Mouse (Mus musculus): ENCODE measurements around the gene Ppp4r4. TPM values are rescaled to one million over a fixed set of nuclear protein-coding genes. Genes with fewer than 3 reads are reported as not detected.
A peak's percentile ranks its signal among the peaks of the same experiment; 100 is the strongest.
"Not testable (repeated sequence)": the region's sequence is repeated elsewhere in the genome, so short reads cannot be mapped to it uniquely, and the experiment has no call there.

Gene Ppp4r4
- total RNA-seq (2021), result 10 to 100 TPM; 44.6 to 50.3 TPM
- long read RNA-seq, transcript Ppp4r4-201 (25 exons, 3,964 nt), result major isoform, 31 of 58 reads
- long read RNA-seq, partial matches to known transcripts, result 9 of 58 reads
- long read RNA-seq, other reads (novel, unspliced or antisense), result 18 of 58 reads

- peak; percentile 97 for DNase-seq (ENCODE audit: low spot score in 2 of 2)
Observed at GRCm38 (mm10) chr12:103532020-103532648, at the start of gene Ppp4r4. Gene Ppp4r4, plus strand, starts transcription at chr12:103532283.

- no peak for DNase-seq (ENCODE audit: low spot score in 2 of 2)
Observed at GRCm38 (mm10) chr12:103482781-103483180, 49.3 kb upstream of the Ppp4r4 start.

- DNase-seq (ENCODE audit: low spot score in 2 of 2), result not testable (repeated sequence)
Observed at GRCm38 (mm10) chr12:103484200-103484972, 47.7 kb upstream of the Ppp4r4 start.

GRCm38 (mm10) chr12:103486726-103487125 lies 45.4 kb upstream of the Ppp4r4 start:
- no peak for DNase-seq (ENCODE audit: low spot score in 2 of 2)

GRCm38 (mm10) chr12:103487276-103487675 lies 44.8 kb upstream of the Ppp4r4 start:
- DNase-seq (ENCODE audit: low spot score in 2 of 2), result no peak

- DNase-seq (ENCODE audit: low spot score in 2 of 2), result no peak
Observed at GRCm38 (mm10) chr12:103487750-103488149, 44.3 kb upstream of the Ppp4r4 start.

- DNase-seq (ENCODE audit: low spot score in 2 of 2), result no peak
Observed at GRCm38 (mm10) chr12:103491091-103491730, 40.9 kb upstream of the Ppp4r4 start.

GRCm38 (mm10) chr12:103492767-103493166 lies 39.3 kb upstream of the Ppp4r4 start:
- peak; percentile 54 to 87 for DNase-seq (ENCODE audit: low spot score in 2 of 2)

- DNase-seq (ENCODE audit: low spot score in 2 of 2), result peak in 1 of 2 experiments; percentile 57
Observed at GRCm38 (mm10) chr12:103494486-103494885, 37.6 kb upstream of the Ppp4r4 start.

GRCm38 (mm10) chr12:103498768-103499167 lies 33.3 kb upstream of the Ppp4r4 start:
- DNase-seq (ENCODE audit: low spot score in 2 of 2), result no peak

GRCm38 (mm10) chr12:103499261-103499660 lies 32.8 kb upstream of the Ppp4r4 start:
- peak in 1 of 2 experiments; percentile 69 for DNase-seq (ENCODE audit: low spot score in 2 of 2)

- DNase-seq (ENCODE audit: low spot score in 2 of 2), result no peak
Observed at GRCm38 (mm10) chr12:103503300-103503699, 28.8 kb upstream of the Ppp4r4 start.

- DNase-seq (ENCODE audit: low spot score in 2 of 2), result no peak
Observed at GRCm38 (mm10) chr12:103504402-103504801, 27.7 kb upstream of the Ppp4r4 start.

- no peak for DNase-seq (ENCODE audit: low spot score in 2 of 2)
Observed at GRCm38 (mm10) chr12:103508346-103508745, 23.7 kb upstream of the Ppp4r4 start.

GRCm38 (mm10) chr12:103509893-103510292 lies 22.2 kb upstream of the Ppp4r4 start:
- DNase-seq (ENCODE audit: low spot score in 2 of 2), result peak; percentile 75 to 90

- DNase-seq (ENCODE audit: low spot score in 2 of 2), result no peak
Observed at GRCm38 (mm10) chr12:103511586-103511985, 20.5 kb upstream of the Ppp4r4 start.

- no peak for DNase-seq (ENCODE audit: low spot score in 2 of 2)
Observed at GRCm38 (mm10) chr12:103513039-103513438, 19.0 kb upstream of the Ppp4r4 start.

GRCm38 (mm10) chr12:103513451-103513871 lies 18.6 kb upstream of the Ppp4r4 start:
- peak; percentile 65 to 80 for DNase-seq (ENCODE audit: low spot score in 2 of 2)

GRCm38 (mm10) chr12:103514354-103514753 lies 17.7 kb upstream of the Ppp4r4 start:
- DNase-seq (ENCODE audit: low spot score in 2 of 2), result peak; percentile 69 to 77

GRCm38 (mm10) chr12:103515638-103516037 lies 16.4 kb upstream of the Ppp4r4 start:
- no peak for DNase-seq (ENCODE audit: low spot score in 2 of 2)

- no peak for DNase-seq (ENCODE audit: low spot score in 2 of 2)
Observed at GRCm38 (mm10) chr12:103518640-103519039, 13.4 kb upstream of the Ppp4r4 start.

- no peak for DNase-seq (ENCODE audit: low spot score in 2 of 2)
Observed at GRCm38 (mm10) chr12:103530596-103530995, 1.5 kb upstream of the Ppp4r4 start.

Measured in layer of hippocampus, adult 18-20 months (tissue).